Mouse (Mus musculus) heart, embryonic 15.5 days (tissue): ENCODE data around the gene Caml. TPM values are rescaled to one million over a fixed set of nuclear protein-coding genes. Genes with fewer than 3 reads are reported as not detected.
"Not testable (repeated sequence)": the region's sequence is repeated elsewhere in the genome, so short reads cannot be mapped to it uniquely, and the experiment has no call there.

Experiments used
- ATAC-seq: fragments of 200-750 bp; cut with Nextera tagmentation; replicated peaks from 2 replicates; pipeline ENCODE4 v1.8.0; 2017; ENCODE audit warnings: low read depth, moderate TSS enrichment; ENCODE audit not compliant: insufficient number of reproducible peaks, insufficient read depth, low FRiP score
- H3K27ac ChIP-seq: fragments of 300-500 bp; sonication (generic); 2 replicates; pipeline ENCODE4 v1.5.1; 2015; ENCODE audit warnings: mild to moderate bottlenecking, inconsistent platforms
- H3K27me3 ChIP-seq: fragments of 300-500 bp; sonication (generic); 2 replicates; pipeline ENCODE4 v1.6.1; 2015; ENCODE audit warnings: inconsistent platforms
- H3K36me3 ChIP-seq: fragments of 300-500 bp; sonication (generic); 2 replicates; pipeline ENCODE4 v1.6.1; 2015; ENCODE audit warnings: mild to moderate bottlenecking, inconsistent platforms
- H3K4me1 ChIP-seq: fragments of 300-500 bp; sonication (generic); replicated peaks from 2 replicates; pipeline ENCODE4 v1.6.1; 2015; ENCODE audit warnings: inconsistent platforms
- H3K4me2 ChIP-seq: fragments of 300-500 bp; sonication (generic); 2 replicates; pipeline ENCODE4 v1.6.1; 2015; ENCODE audit warnings: inconsistent platforms, mild to moderate bottlenecking, moderate library complexity
- H3K4me3 ChIP-seq: fragments of 300-500 bp; sonication (generic); 2 replicates; pipeline ENCODE4 v1.5.1; 2015; ENCODE audit warnings: mild to moderate bottlenecking, inconsistent platforms
- H3K9ac ChIP-seq: fragments of 300-500 bp; sonication (generic); 2 replicates; pipeline ENCODE4 v1.6.1; 2015; ENCODE audit warnings: mild to moderate bottlenecking, inconsistent platforms
- H3K9me3 ChIP-seq: fragments of 300-500 bp; sonication (generic); replicated peaks from 2 replicates; pipeline ENCODE4 v1.6.1; 2016; ENCODE audit warnings: inconsistent platforms
- WGBS: fragments of 180-500 bp; shearing (Covaris S2); methylation state at CpG from one replicate; pipeline ENCODE4 v1.1.7; 2015; ENCODE audit warnings: mixed read lengths; 5-methylcytosine and 5-hydroxymethylcytosine counted together
- polyA plus RNA-seq: library from polyadenylated mRNA; unstranded; fragments of >200 nt; fragmentation: Nextera tagmentation; extraction: Ambion mirVana; gene quantifications from 2 replicates; pipeline ENCODE4 v1.2.1, GENCODE M21; 2015

Gene Caml
- polyA plus RNA-seq, 1 experiment from 2014 or later, result 38.2 TPM

GRCm38 (mm10) chr13:55599566-55600540, 23.0 kb upstream of the Caml start, which contains the start of gene B4galt7:
Gene B4galt7 (plus strand): TSS chr13:55599896.
- peaks cover 37% of the 10 kb centered on the region for H3K36me3 ChIP-seq
- peaks cover 12% of the 10 kb centered on the region for H3K4me1 ChIP-seq
- peak within 1 kb of the TSS; percentile 92 for H3K4me3 ChIP-seq
- peak within 1 kb of the TSS; percentile 90 for H3K9ac ChIP-seq
- H3K9me3 ChIP-seq, result no peaks in the 10 kb centered on the region
- H3K4me2 ChIP-seq, result peak within 1 kb of the TSS; percentile 86
- WGBS, result 6% methylated on average over 51 of the region's 51 CpGs
- H3K27ac ChIP-seq, result peak within 1 kb of the TSS; percentile 63
- H3K27me3 ChIP-seq, result no peaks in the 10 kb centered on the region
- peak; percentile 88 for ATAC-seq

GRCm38 (mm10) chr13:55600657-55601056, 22.1 kb upstream of the Caml start:
- WGBS, result 20% methylated on average over 9 of the region's 9 CpGs
- Histone ChIP-seq H3K27me3 (no peaks in the 10 kb centered on the region), H3K9me3 (no peaks in the 10 kb centered on the region), H3K4me3 (peak overlapping the region; percentile 92), H3K4me2 (peak overlapping the region; percentile 86), H3K4me1 (peaks cover 12% of the 10 kb centered on the region), H3K27ac (no peak overlapping the region), H3K9ac (peak overlapping the region; percentile 90; the same call in 1 of the 2 replicates), H3K36me3 (peaks cover 29% of the 10 kb centered on the region)
- ATAC-seq, result no peak

- no peak overlapping the region for H3K9ac ChIP-seq
- H3K36me3 ChIP-seq, result peaks cover 20% of the 10 kb centered on the region
- 6% methylated on average over 3 of the region's 3 CpGs for WGBS
- H3K4me2 ChIP-seq, result peak overlapping the region; percentile 86; the same call in 1 of the 2 replicates
- no peaks in the 10 kb centered on the region for H3K27me3 ChIP-seq
- no peak overlapping the region for H3K27ac ChIP-seq
- ATAC-seq, result no peak
- H3K4me3 ChIP-seq, result no peak overlapping the region
- H3K9me3 ChIP-seq, result no peaks in the 10 kb centered on the region
- peaks cover 12% of the 10 kb centered on the region for H3K4me1 ChIP-seq
These were observed 21.2 kb upstream of the Caml start for GRCm38 (mm10) chr13:55601611-55602010.

GRCm38 (mm10) chr13:55604606-55605005, 18.2 kb upstream of the Caml start:
- Histone ChIP-seq H3K4me3 (no peak overlapping the region), H3K36me3 (peaks cover 22% of the 10 kb centered on the region; the same call in 1 of the 2 replicates), H3K27ac (no peak overlapping the region), H3K4me2 (no peak overlapping the region), H3K4me1 (peaks cover 9% of the 10 kb centered on the region), H3K9me3 (no peaks in the 10 kb centered on the region), H3K27me3 (no peaks in the 10 kb centered on the region), H3K9ac (no peak overlapping the region)
- 94% methylated on average over 3 of the region's 3 CpGs for WGBS
- no peak for ATAC-seq

GRCm38 (mm10) chr13:55606899-55607623, 15.7 kb upstream of the Caml start:
- no peaks in the 10 kb centered on the region for H3K9me3 ChIP-seq
- WGBS, result 73% methylated on average over 10 of the region's 10 CpGs
- no peak overlapping the region for H3K4me2 ChIP-seq
- no peak overlapping the region for H3K4me3 ChIP-seq
- no peak for ATAC-seq
- H3K27me3 ChIP-seq, result no peaks in the 10 kb centered on the region
- H3K27ac ChIP-seq, result no peak overlapping the region
- H3K4me1 ChIP-seq, result no peaks in the 10 kb centered on the region
- peaks cover 26% of the 10 kb centered on the region; the same call in 1 of the 2 replicates for H3K36me3 ChIP-seq
- no peak overlapping the region for H3K9ac ChIP-seq

GRCm38 (mm10) chr13:55607624-55608006, 15.2 kb upstream of the Caml start:
- H3K27me3 ChIP-seq, result no peaks in the 10 kb centered on the region
- no peak overlapping the region for H3K27ac ChIP-seq
- H3K9me3 ChIP-seq, result no peaks in the 10 kb centered on the region
- no peak for ATAC-seq
- peaks cover 26% of the 10 kb centered on the region; the same call in 1 of the 2 replicates for H3K36me3 ChIP-seq
- no peak overlapping the region for H3K4me2 ChIP-seq
- WGBS, result 81% methylated on average over 2 of the region's 2 CpGs
- H3K9ac ChIP-seq, result no peak overlapping the region
- no peak overlapping the region for H3K4me3 ChIP-seq
- H3K4me1 ChIP-seq, result no peaks in the 10 kb centered on the region

GRCm38 (mm10) chr13:55611996-55612395, 10.8 kb upstream of the Caml start:
- no peaks in the 10 kb centered on the region for H3K4me1 ChIP-seq
- H3K27ac ChIP-seq, result no peak overlapping the region
- no peak overlapping the region for H3K4me3 ChIP-seq
- H3K4me2 ChIP-seq, result no peak overlapping the region
- peaks cover 17% of the 10 kb centered on the region; the same call in 1 of the 2 replicates for H3K36me3 ChIP-seq
- no peak overlapping the region for H3K9ac ChIP-seq
- WGBS, result 89% methylated on average over 7 of the region's 7 CpGs
- H3K9me3 ChIP-seq, result no peaks in the 10 kb centered on the region; the same call in 1 of the 2 replicates
- no peaks in the 10 kb centered on the region for H3K27me3 ChIP-seq
- ATAC-seq, result no peak

GRCm38 (mm10) chr13:55613471-55613870, 9.3 kb upstream of the Caml start:
- ATAC-seq, result no peak
- 46% methylated on average over 5 of the region's 5 CpGs for WGBS
- H3K4me3 ChIP-seq, result no peak overlapping the region
- peaks cover 10% of the 10 kb centered on the region; the same call in 1 of the 2 replicates for H3K36me3 ChIP-seq
- H3K27ac ChIP-seq, result no peak overlapping the region
- H3K27me3 ChIP-seq, result no peaks in the 10 kb centered on the region
- H3K9me3 ChIP-seq, result no peaks in the 10 kb centered on the region; the same call in 1 of the 2 replicates
- no peak overlapping the region for H3K9ac ChIP-seq
- H3K4me1 ChIP-seq, result no peaks in the 10 kb centered on the region
- no peak overlapping the region for H3K4me2 ChIP-seq

- Histone ChIP-seq H3K4me2 (no peak overlapping the region), H3K27me3 (no peaks in the 10 kb centered on the region), H3K9me3 (no peaks in the 10 kb centered on the region; the same call in 1 of the 2 replicates), H3K36me3 (no peaks in the 10 kb centered on the region), H3K27ac (no peak overlapping the region), H3K4me3 (no peak overlapping the region), H3K9ac (no peak overlapping the region), H3K4me1 (peaks cover 13% of the 10 kb centered on the region)
- 78% methylated on average over 4 of the region's 4 CpGs for WGBS
- no peak for ATAC-seq
These were observed 3.5 kb upstream of the Caml start for GRCm38 (mm10) chr13:55619328-55619727.

GRCm38 (mm10) chr13:55620275-55620674, 2.5 kb upstream of the Caml start:
- no peak overlapping the region for H3K4me2 ChIP-seq
- no peaks in the 10 kb centered on the region for H3K27me3 ChIP-seq
- no peak overlapping the region for H3K27ac ChIP-seq
- no peak overlapping the region for H3K9ac ChIP-seq
- 0 out of 2 replicates have a peak, but pooled peaks cover 5% of the 10 kb centered on the region for H3K36me3 ChIP-seq
- H3K9me3 ChIP-seq, result no peaks in the 10 kb centered on the region; the same call in 1 of the 2 replicates
- WGBS, result 74% methylated on average over 2 of the region's 2 CpGs
- ATAC-seq, result no peak
- no peak overlapping the region for H3K4me3 ChIP-seq
- H3K4me1 ChIP-seq, result peaks cover 20% of the 10 kb centered on the region

- ATAC-seq, H3K27me3 ChIP-seq, H3K9me3 ChIP-seq, H3K36me3 ChIP-seq: not testable (repeated sequence)
- Histone ChIP-seq H3K27ac (peak overlapping the region; percentile 81), H3K4me3 (peak overlapping the region; percentile 74), H3K9ac (peak overlapping the region; percentile 77), H3K4me1 (peaks cover 20% of the 10 kb centered on the region), H3K4me2 (peak overlapping the region; percentile 83)
- 17% methylated on average over 20 of the region's 20 CpGs for WGBS
These were observed 603 bp upstream of the Caml start for GRCm38 (mm10) chr13:55622156-55622648.
